Mouse (Mus musculus): ENCODE measurements around the gene H2-T3. TPM values are rescaled to one million over a fixed set of nuclear protein-coding genes. Genes with fewer than 3 reads are reported as not detected.
A peak's percentile ranks its signal among the peaks of the same experiment; 100 is the strongest.
"Not testable (repeated sequence)": the region's sequence is repeated elsewhere in the genome, so short reads cannot be mapped to it uniquely, and the experiment has no call there.

Gene H2-T3
- polyA plus RNA-seq, 1 experiment from 2014 or later = not detected

DNA sequence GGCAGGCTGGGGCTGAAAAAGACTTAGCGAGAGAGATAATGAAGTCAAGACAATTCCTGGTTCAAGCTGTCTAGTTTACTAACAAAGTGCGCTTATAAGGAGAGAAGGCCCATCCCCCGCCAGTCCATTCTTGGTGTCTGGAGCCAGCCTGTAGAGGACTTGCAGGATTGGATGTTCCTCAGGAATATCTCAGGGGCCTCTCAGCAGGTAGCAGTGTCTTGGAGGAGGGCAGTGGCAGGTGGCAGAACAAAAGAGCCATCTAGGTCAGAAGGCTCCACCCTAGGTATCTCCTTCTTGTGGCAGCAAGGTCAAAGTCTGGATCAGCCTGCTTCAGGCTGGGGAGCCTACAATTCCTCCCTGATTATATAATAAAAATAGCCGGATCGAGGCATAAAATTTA, 41.6 kb downstream of the H2-T3 start:
- not testable (repeated sequence) for H3K27ac ChIP-seq (replicated peaks in 1 of 2; ENCODE audit: control insufficient read depth in 1 of 2, insufficient read depth in 1 of 2, low read depth in 2 of 2, low read length in 2 of 2); H3K9ac ChIP-seq (ENCODE audit: low read length); H3K4me2 ChIP-seq (ENCODE audit: low read length); H3K36me3 ChIP-seq (ENCODE audit: control insufficient read depth, insufficient read depth, low read length); ATAC-seq (ENCODE audit: insufficient number of reproducible peaks, insufficient read depth, low FRiP score, low read depth); H3K4me3 ChIP-seq (ENCODE audit: control insufficient read depth in 1 of 2, insufficient read depth in 1 of 2, low read depth in 1 of 2, low read length in 2 of 2); H3K9me3 ChIP-seq (ENCODE audit: control insufficient read depth, low read length); H3K4me1 ChIP-seq (ENCODE audit: control insufficient read depth in 2 of 2, insufficient read depth in 2 of 2, low read length in 2 of 2)
- H3K27me3 ChIP-seq (ENCODE audit: control insufficient read depth, insufficient read depth, low read length) = peaks cover 47% of the 10 kb centered on the region
- 77% methylated on average over 5 of the region's 5 CpGs for WGBS

GRCm38 (mm10) chr17:36146937-36147336, 43.1 kb downstream of the H2-T3 start:
- H3K9ac ChIP-seq (ENCODE audit: low read length); H3K9me3 ChIP-seq (ENCODE audit: control insufficient read depth, low read length); H3K27ac ChIP-seq (replicated peaks in 1 of 2; ENCODE audit: control insufficient read depth in 1 of 2, insufficient read depth in 1 of 2, low read depth in 2 of 2, low read length in 2 of 2); H3K4me1 ChIP-seq (ENCODE audit: control insufficient read depth in 2 of 2, insufficient read depth in 2 of 2, low read length in 2 of 2); H3K36me3 ChIP-seq (ENCODE audit: control insufficient read depth, insufficient read depth, low read length); H3K4me2 ChIP-seq (ENCODE audit: low read length); ATAC-seq (ENCODE audit: insufficient number of reproducible peaks, insufficient read depth, low FRiP score, low read depth); H3K4me3 ChIP-seq (ENCODE audit: control insufficient read depth in 1 of 2, insufficient read depth in 1 of 2, low read depth in 1 of 2, low read length in 2 of 2): not testable (repeated sequence)
- H3K27me3 ChIP-seq (ENCODE audit: control insufficient read depth, insufficient read depth, low read length) = peaks cover 47% of the 10 kb centered on the region
- WGBS = 56% methylated on average over 1 of the region's 1 CpGs

DNA sequence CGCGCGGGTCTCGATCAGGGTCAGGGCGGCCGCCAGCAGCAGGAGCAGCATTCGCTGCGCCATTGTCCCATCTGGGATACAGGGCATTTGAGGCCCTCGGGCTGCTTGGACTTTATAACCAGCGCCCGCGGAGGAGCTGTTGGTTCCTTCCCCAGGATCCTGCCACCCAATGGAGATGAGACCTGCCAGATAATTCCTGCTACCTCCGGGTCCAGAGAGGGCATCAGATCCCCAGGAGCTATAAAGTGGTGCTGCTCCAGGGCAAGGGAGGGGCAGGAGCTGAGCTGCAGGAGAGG, 44.3 kb downstream of the H2-T3 start:
- Histone ChIP-seq H3K4me3 (ENCODE audit: control insufficient read depth in 1 of 2, insufficient read depth in 1 of 2, low read depth in 1 of 2, low read length in 2 of 2) (peak overlapping the region; percentile 32 to 44; a peak in 2 of 4 replicates), H3K4me2 (ENCODE audit: low read length) (peak overlapping the region; percentile 76), H3K27me3 (ENCODE audit: control insufficient read depth, insufficient read depth, low read length) (peaks cover 55% of the 10 kb centered on the region)
- WGBS = 6% methylated on average over 13 of the region's 13 CpGs
- H3K9me3 ChIP-seq (ENCODE audit: control insufficient read depth, low read length); H3K36me3 ChIP-seq (ENCODE audit: control insufficient read depth, insufficient read depth, low read length); H3K27ac ChIP-seq (replicated peaks in 1 of 2; ENCODE audit: control insufficient read depth in 1 of 2, insufficient read depth in 1 of 2, low read depth in 2 of 2, low read length in 2 of 2); H3K9ac ChIP-seq (ENCODE audit: low read length); H3K4me1 ChIP-seq (ENCODE audit: control insufficient read depth in 2 of 2, insufficient read depth in 2 of 2, low read length in 2 of 2); ATAC-seq (ENCODE audit: insufficient number of reproducible peaks, insufficient read depth, low FRiP score, low read depth): not testable (repeated sequence)

GRCm38 (mm10) chr17:36145111-36145860, 44.8 kb downstream of the H2-T3 start:
- Histone ChIP-seq H3K4me1 (ENCODE audit: control insufficient read depth in 2 of 2, insufficient read depth in 2 of 2, low read length in 2 of 2) (peaks cover 4 to 6% of the 10 kb centered on the region in 2 experiments; a peak in 1 of 4 replicates), H3K4me3 (ENCODE audit: control insufficient read depth in 1 of 2, insufficient read depth in 1 of 2, low read depth in 1 of 2, low read length in 2 of 2) (peak overlapping the region; percentile 32 to 44), H3K9me3 (ENCODE audit: control insufficient read depth, low read length) (no peaks in the 10 kb centered on the region), H3K36me3 (ENCODE audit: control insufficient read depth, insufficient read depth, low read length) (no peaks in the 10 kb centered on the region), H3K27ac (replicated peaks in 1 of 2; ENCODE audit: control insufficient read depth in 1 of 2, insufficient read depth in 1 of 2, low read depth in 2 of 2, low read length in 2 of 2) (no peak overlapping the region), H3K4me2 (ENCODE audit: low read length) (peak overlapping the region; percentile 76), H3K27me3 (ENCODE audit: control insufficient read depth, insufficient read depth, low read length) (peaks cover 56% of the 10 kb centered on the region), H3K9ac (ENCODE audit: low read length) (0 out of 2 replicates have a peak overlapping the region, but pooled peaks have one; percentile 27)
- ATAC-seq (ENCODE audit: insufficient number of reproducible peaks, insufficient read depth, low FRiP score, low read depth) = no peak
- 2% methylated on average over 78 of the region's 78 CpGs for WGBS

DNA sequence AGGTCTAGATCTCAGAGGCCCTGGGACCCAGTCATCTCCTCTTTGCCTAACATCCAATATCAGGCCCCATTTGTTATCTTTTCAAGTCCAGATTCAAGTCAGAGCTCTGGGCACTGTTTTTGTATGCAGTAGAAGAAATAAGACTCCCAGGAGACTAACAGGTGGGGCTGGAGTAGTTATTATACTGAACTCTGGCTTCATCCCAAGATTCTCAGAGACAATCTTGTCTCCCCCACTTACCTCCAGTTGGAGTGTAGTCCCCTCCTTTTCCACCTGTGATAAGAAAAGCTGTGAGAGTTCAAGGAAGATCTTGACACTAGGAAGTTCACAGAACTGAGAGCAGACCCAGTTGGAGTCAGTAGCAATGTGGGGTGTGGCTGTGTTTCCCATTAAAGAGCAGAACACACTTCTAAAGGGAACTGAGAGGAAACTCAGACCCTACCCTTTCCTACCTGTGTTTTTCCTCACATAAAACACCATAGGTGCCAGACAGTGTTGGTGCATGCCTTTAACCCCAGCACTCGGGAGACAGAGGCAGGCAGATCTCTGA, 53.7 kb downstream of the H2-T3 start:
- not testable (repeated sequence) for H3K36me3 ChIP-seq (ENCODE audit: control insufficient read depth, insufficient read depth, low read length); ATAC-seq (ENCODE audit: insufficient number of reproducible peaks, insufficient read depth, low FRiP score, low read depth); H3K4me3 ChIP-seq (ENCODE audit: control insufficient read depth in 1 of 2, insufficient read depth in 1 of 2, low read depth in 1 of 2, low read length in 2 of 2); H3K27ac ChIP-seq (replicated peaks in 1 of 2; ENCODE audit: control insufficient read depth in 1 of 2, insufficient read depth in 1 of 2, low read depth in 2 of 2, low read length in 2 of 2); H3K9ac ChIP-seq (ENCODE audit: low read length); H3K9me3 ChIP-seq (ENCODE audit: control insufficient read depth, low read length); H3K4me1 ChIP-seq (ENCODE audit: control insufficient read depth in 2 of 2, insufficient read depth in 2 of 2, low read length in 2 of 2); H3K4me2 ChIP-seq (ENCODE audit: low read length)
- peaks cover 22% of the 10 kb centered on the region for H3K27me3 ChIP-seq (ENCODE audit: control insufficient read depth, insufficient read depth, low read length)
- WGBS = 50% methylated on average over 1 of the region's 1 CpGs

Other genes starting within 250 kb of the H2-T3 start
- gene Abcf1, start 220.5 kb downstream of the H2-T3 start, polyA plus RNA-seq (2014; fragmentation: Nextera tagmentation; extraction: Ambion mirVana) = 57.0 and 58.3 TPM in 2 replicates
- gene Gnl1, start 210.4 kb downstream of the H2-T3 start, polyA plus RNA-seq (2014; fragmentation: Nextera tagmentation; extraction: Ambion mirVana) = 26.2 and 27.2 TPM in 2 replicates
- gene Prr3, start 210.1 kb downstream of the H2-T3 start, polyA plus RNA-seq (2014; fragmentation: Nextera tagmentation; extraction: Ambion mirVana) = 10.9 and 11.2 TPM in 2 replicates
- 2.6 and 2.7 TPM in 2 replicates for gene H2-T24, start 169.7 kb downstream of the H2-T3 start, polyA plus RNA-seq (2014; fragmentation: Nextera tagmentation; extraction: Ambion mirVana)
- gene H2-T23, start 157.4 kb downstream of the H2-T3 start, polyA plus RNA-seq (2014; fragmentation: Nextera tagmentation; extraction: Ambion mirVana) = 4.2 and 4.4 TPM in 2 replicates
- 7.4 and 8.7 TPM in 2 replicates for gene H2-T22, start 147.5 kb downstream of the H2-T3 start, polyA plus RNA-seq (2014; fragmentation: Nextera tagmentation; extraction: Ambion mirVana)
- gene Gm6034, start 147.3 kb downstream of the H2-T3 start, polyA plus RNA-seq (2014; fragmentation: Nextera tagmentation; extraction: Ambion mirVana) = not detected in 2 replicates
- not detected in 2 replicates for gene Gm11127, start 131.9 kb downstream of the H2-T3 start, polyA plus RNA-seq (2014; fragmentation: Nextera tagmentation; extraction: Ambion mirVana)
- gene Gm19684, start 68.6 kb downstream of the H2-T3 start, polyA plus RNA-seq (2014; fragmentation: Nextera tagmentation; extraction: Ambion mirVana) = not detected in 2 replicates
- gene Gm7030, start 60.9 kb downstream of the H2-T3 start, polyA plus RNA-seq (2014; fragmentation: Nextera tagmentation; extraction: Ambion mirVana) = not detected in 2 replicates
- gene Gm8909, start 21.8 kb downstream of the H2-T3 start, polyA plus RNA-seq (2014; fragmentation: Nextera tagmentation; extraction: Ambion mirVana) = not detected in 2 replicates
- gene Rpp21, start 67.8 kb upstream of the H2-T3 start, polyA plus RNA-seq (2014; fragmentation: Nextera tagmentation; extraction: Ambion mirVana) = 108 and 111 TPM in 2 replicates
- 8.7 and 9.5 TPM in 2 replicates for gene Trim39, start 82.0 kb upstream of the H2-T3 start, polyA plus RNA-seq (2014; fragmentation: Nextera tagmentation; extraction: Ambion mirVana)
- gene H2-M10.2, start 96.2 kb upstream of the H2-T3 start, polyA plus RNA-seq (2014; fragmentation: Nextera tagmentation; extraction: Ambion mirVana) = not detected in 2 replicates
- not detected in 2 replicates for gene H2-M10.1, start 135.9 kb upstream of the H2-T3 start, polyA plus RNA-seq (2014; fragmentation: Nextera tagmentation; extraction: Ambion mirVana)
- gene H2-M10.3, start 178.1 kb upstream of the H2-T3 start, polyA plus RNA-seq (2014; fragmentation: Nextera tagmentation; extraction: Ambion mirVana) = not detected in 2 replicates

All from heart, embryonic 14.5 days (tissue).